Mouse (Mus musculus) kidney, postnatal 4 days (tissue): ENCODE data around the gene Kif16b.
A peak's percentile ranks its signal among the peaks of the same experiment; 100 is the strongest.

ENCODE experiments used
- DNase-seq, 2 experiments: peaks; one replicate each; pipeline ENCODE4 v3.0.0; 2021; ENCODE audit warnings: mixed read lengths in 2 of 2

Kif16b gene

GRCm38 (mm10) chr2:142646863-142647262, 254.5 kb downstream of the Kif16b start:
- DNase-seq, result no peak

- DNase-seq, result no peak
Measured at GRCm38 (mm10) chr2:142641766-142642165, 259.6 kb downstream of the Kif16b start.

- DNase-seq, result no peak
Measured at GRCm38 (mm10) chr2:142635606-142636304, 265.6 kb downstream of the Kif16b start.

- no peak for DNase-seq
Measured at GRCm38 (mm10) chr2:142633996-142634559, 267.3 kb downstream of the Kif16b start.

GRCm38 (mm10) chr2:142629523-142630312, 271.6 kb downstream of the Kif16b start:
- DNase-seq, result peak; percentile 63 to 74

GRCm38 (mm10) chr2:142625756-142626155, 275.6 kb downstream of the Kif16b start:
- no peak for DNase-seq

GRCm38 (mm10) chr2:142625101-142625500, 276.2 kb downstream of the Kif16b start:
- DNase-seq, result no peak

GRCm38 (mm10) chr2:142624254-142624653, 277.1 kb downstream of the Kif16b start:
- DNase-seq, result no peak

GRCm38 (mm10) chr2:142621152-142621551, 280.2 kb downstream of the Kif16b start:
- no peak for DNase-seq

- no peak for DNase-seq
Measured at GRCm38 (mm10) chr2:142619926-142620325, 281.4 kb downstream of the Kif16b start.

GRCm38 (mm10) chr2:142614535-142614934, 286.8 kb downstream of the Kif16b start:
- DNase-seq, result no peak

GRCm38 (mm10) chr2:142612359-142612953, 288.9 kb downstream of the Kif16b start:
- DNase-seq, result no peak

GRCm38 (mm10) chr2:142611113-142611512, 290.2 kb downstream of the Kif16b start:
- DNase-seq, result peak; percentile 55 to 63

GRCm38 (mm10) chr2:142610206-142610605, 291.1 kb downstream of the Kif16b start:
- DNase-seq, result no peak

GRCm38 (mm10) chr2:142608778-142609177, 292.6 kb downstream of the Kif16b start:
- DNase-seq, result peak; percentile 40 to 53

- DNase-seq, result no peak
Measured at GRCm38 (mm10) chr2:142604762-142605161, 296.6 kb downstream of the Kif16b start.

GRCm38 (mm10) chr2:142603210-142603609, 298.1 kb downstream of the Kif16b start:
- no peak for DNase-seq

- peak; percentile 76 for DNase-seq
Measured at GRCm38 (mm10) chr2:142599235-142599634, 302.1 kb downstream of the Kif16b start.

GRCm38 (mm10) chr2:142596176-142597170, 304.9 kb downstream of the Kif16b start:
- no peak for DNase-seq

GRCm38 (mm10) chr2:142590938-142591337, 310.4 kb downstream of the Kif16b start:
- DNase-seq, result no peak

- DNase-seq, result no peak
Measured at GRCm38 (mm10) chr2:142590284-142590724, 311.0 kb downstream of the Kif16b start.
